Comparison of ENCODE assay signal across 9 mouse cellular contexts in genomic region chr2:127890526-127890925, GRCm38 (mm10). TPM values are rescaled to one million over a fixed set of nuclear protein-coding genes. Genes with fewer than 3 reads are reported as not detected.
DNase-seq lines count a peak whose midpoint lies in the region; ATAC-seq lines count a peak whose summit lies in the region.
"Had no signal": no experiment of that assay in that cellular context is flagged by ENCODE, and none has a peak within 500 bp of the region (broad histone marks: within the 10 kb centered on the region; RNA-seq: fewer than 3 reads in every experiment).

No protein-coding gene starts in this region.

- peaks cover 25% of the 10 kb centered on the region for H3K27me3 ChIP-seq in heart, embryonic 12.5 days (replicated peaks)
- H3K27me3 ChIP-seq in intestine, embryonic 15.5 days (replicated peaks) = peaks cover 11% of the 10 kb centered on the region; the same call in 1 of the 2 replicates
- no peaks in the 10 kb centered on the region for H3K27me3 ChIP-seq in midbrain, embryonic 14.5 days (ENCODE audit: control insufficient read depth, insufficient read depth, low read length)

- no peak for DNase-seq in heart, postnatal 36 days
- peak; percentile 47 for DNase-seq in adipocyte (ENCODE audit: low spot score)
- peak; percentile 92 for DNase-seq in lung, postnatal 36 days
- DNase-seq in layer of hippocampus, adult 18-20 months (ENCODE audit: low spot score in 2 of 2) = no peak
- DNase-seq in cerebellum, adult 9-10 months = no peak
- DNase-seq in midbrain, embryonic 14.5 days = no peak

- intact Hi-C loops in heart, postnatal 36 days (cut with DNase I) = loop anchor here (1.0 kb wide), 1 partner anchor 506 kb away; no protein-coding TSS in a partner anchor

- H3K27ac ChIP-seq in heart, embryonic 12.5 days (ENCODE audit: poor library complexity, severe bottlenecking) = no peak overlapping the region
- H3K27ac ChIP-seq in intestine, embryonic 15.5 days = no peak overlapping the region
- no peak overlapping the region for H3K27ac ChIP-seq in midbrain, embryonic 14.5 days (replicated peaks; ENCODE audit: low read depth, low read length)
- H3K27ac ChIP-seq: embryonic facial prominence, embryonic 13.5 days had no signal

- peaks cover 10% of the 10 kb centered on the region for H3K4me1 ChIP-seq in heart, embryonic 12.5 days (replicated peaks)
- 0 out of 2 replicates have a peak, but pooled peaks cover 3% of the 10 kb centered on the region for H3K4me1 ChIP-seq in intestine, embryonic 15.5 days (replicated peaks)
- no peaks in the 10 kb centered on the region for H3K4me1 ChIP-seq in midbrain, embryonic 14.5 days (ENCODE audit: control insufficient read depth, insufficient read depth, low read length)

- H3K4me3 ChIP-seq in heart, embryonic 12.5 days = no peak overlapping the region
- no peak overlapping the region for H3K4me3 ChIP-seq in intestine, embryonic 15.5 days (replicated peaks)
- no peak overlapping the region for H3K4me3 ChIP-seq in midbrain, embryonic 14.5 days (replicated peaks; ENCODE audit: low read depth, low read length)
- H3K4me3 ChIP-seq: embryonic facial prominence, embryonic 13.5 days had no signal

- 0 out of 2 replicates have a peak, but pooled peaks have one; percentile 39 for ATAC-seq in heart, embryonic 12.5 days (ENCODE audit: insufficient number of reproducible peaks, low FRiP score)
- ATAC-seq in intestine, embryonic 15.5 days = peak; percentile 75
- ATAC-seq in midbrain, embryonic 14.5 days (ENCODE audit: low FRiP score, low TSS enrichment) = no peak

- no peak overlapping the region for H3K9ac ChIP-seq in heart, embryonic 12.5 days
- no peak overlapping the region for H3K9ac ChIP-seq in intestine, embryonic 15.5 days
- H3K9ac ChIP-seq in midbrain, embryonic 14.5 days (replicated peaks; ENCODE audit: low read length) = no peak overlapping the region
- H3K9ac ChIP-seq: embryonic facial prominence, embryonic 13.5 days had no signal

- no peaks in the 10 kb centered on the region for H3K36me3 ChIP-seq in heart, embryonic 12.5 days
- H3K36me3 ChIP-seq in intestine, embryonic 15.5 days = no peaks in the 10 kb centered on the region
- H3K36me3 ChIP-seq in midbrain, embryonic 14.5 days (ENCODE audit: control insufficient read depth, insufficient read depth, low read length) = no peaks in the 10 kb centered on the region
- H3K36me3 ChIP-seq: embryonic facial prominence, embryonic 13.5 days had no signal

- 52% methylated on average over 8 of the region's 8 CpGs for WGBS in heart, embryonic 12.5 days
- whole genome bisulfite sequencing in intestine, embryonic 15.5 days = 48% methylated on average over 8 of the region's 8 CpGs
- 85% methylated on average over 8 of the region's 8 CpGs for WGBS in midbrain, embryonic 14.5 days

- H3K4me2 ChIP-seq in heart, embryonic 12.5 days = no peak overlapping the region
- no peak overlapping the region for H3K4me2 ChIP-seq in intestine, embryonic 15.5 days (replicated peaks)
- H3K4me2 ChIP-seq in midbrain, embryonic 14.5 days (ENCODE audit: low read length) = no peak overlapping the region
- H3K4me2 ChIP-seq: embryonic facial prominence, embryonic 13.5 days had no signal

- no peaks in the 10 kb centered on the region for H3K9me3 ChIP-seq in heart, embryonic 12.5 days (replicated peaks)
- no peaks in the 10 kb centered on the region for H3K9me3 ChIP-seq in intestine, embryonic 15.5 days
- no peaks in the 10 kb centered on the region for H3K9me3 ChIP-seq in midbrain, embryonic 14.5 days (ENCODE audit: control insufficient read depth, low read length)
- H3K9me3 ChIP-seq: embryonic facial prominence, embryonic 13.5 days had no signal

RNA-seq across cellular contexts. Expression of gene Acoxl, which starts 51.9 kb away (rescaled TPM):
- polyA plus RNA-seq in heart, embryonic 12.5 days (2016; fragmentation: Nextera tagmentation; extraction: Ambion mirVana) = 0.19 and 0.32 TPM in 2 replicates
- total RNA-seq in heart, postnatal 36 days (2021) = not detected
- 0.09 and 0.20 TPM in 2 replicates for polyA plus RNA-seq in intestine, embryonic 15.5 days (2015; fragmentation: Nextera tagmentation; extraction: Ambion mirVana)
- not detected for total RNA-seq in layer of hippocampus, adult 18-20 months (2021)
- polyA plus RNA-seq in midbrain, embryonic 14.5 days (2014; fragmentation: Nextera tagmentation; extraction: Ambion mirVana) = 0.13 and 0.24 TPM in 2 replicates
- polyA plus RNA-seq: embryonic facial prominence, embryonic 13.5 days had no signal

RNA-seq across cellular contexts. Expression of gene Bub1, which starts 58.9 kb away (rescaled TPM):
- polyA plus RNA-seq in heart, embryonic 12.5 days (2016; fragmentation: Nextera tagmentation; extraction: Ambion mirVana) = 50.0 and 54.9 TPM in 2 replicates
- under 1 TPM; 0.30 to 0.50 TPM for total RNA-seq in heart, postnatal 36 days (2021)
- polyA plus RNA-seq in intestine, embryonic 15.5 days (2015; fragmentation: Nextera tagmentation; extraction: Ambion mirVana) = 36.5 and 43.4 TPM in 2 replicates
- under 1 TPM; 0.20 to 0.35 TPM for total RNA-seq in layer of hippocampus, adult 18-20 months (2021)
- 3.0 and 5.0 TPM in 2 replicates for polyA plus RNA-seq in midbrain, embryonic 14.5 days (2014; fragmentation: Nextera tagmentation; extraction: Ambion mirVana)

Comparison
In these comparisons a context has a peak if more than half of its experiments do, and no peak if none do; other contexts are left out.
1. DNase-seq: peak in adipocyte (single experiment) and lung, postnatal 36 days (single experiment); none in heart, postnatal 36 days (0 of 2), layer of hippocampus, adult 18-20 months (0 of 2), cerebellum, adult 9-10 months (single experiment) and midbrain, embryonic 14.5 days (single experiment).